Mouse (Mus musculus): ENCODE data around the gene Scamp4.

- TF ChIP-seq CTCF (IDR thresholded peaks at IDR 0.05; ENCODE audit: low read depth) (no peak), EP300 (IDR thresholded peaks at IDR 0.05; ENCODE audit: low read depth) (no peak)
These were observed 43.2 kb upstream of the Scamp4 start for GRCm38 (mm10) chr10:80559431-80559830.
